22 mouse cellular contexts compared by ENCODE assay signal in genomic region chr7:49360597-49360996, GRCm38 (mm10).
DNase-seq lines count a peak whose midpoint lies in the region; TF ChIP-seq lines count a peak whose summit lies in the region.
"Had no signal": no experiment of that assay in that cellular context is flagged by ENCODE, and none has a peak within 500 bp of the region (broad histone marks: within the 10 kb centered on the region; RNA-seq: fewer than 3 reads in every experiment).

No protein-coding gene starts in this region.

- no peak for DNase-seq in gastrocnemius, adult 2 months
- no peak for DNase-seq in gastrocnemius, postnatal 14 days
- peak; percentile 47 for DNase-seq in left cerebral cortex, adult 11 months (ENCODE audit: low spot score)
- no peak for DNase-seq in left cerebral cortex, postnatal 36 days (ENCODE audit: low spot score in 2 of 2)
- peak; percentile 75 for DNase-seq in right cerebral cortex, adult 18-20 months
- no peak for DNase-seq in right cerebral cortex, postnatal 14 days
- peak; percentile 79 for DNase-seq in telencephalon, adult 2 months (ENCODE audit: low read depth, low spot score)
- DNase-seq in liver: no peak
- DNase-seq: adrenal gland, postnatal 25 days; B cell, adult 2 months; cerebellum, adult 11-12 months; cerebellum, postnatal 14 days; embryo, embryonic 11 days; kidney, postnatal 4 days; liver, postnatal 0 days; lung, postnatal 10 days; thymus, postnatal 14 days had no signal

- intact Hi-C loops in gastrocnemius, adult 2 months (cut with DNase I): no loop called here
- intact Hi-C loops in gastrocnemius, postnatal 14 days (cut with DNase I; ENCODE audit: low total_unique reads): no loop called here
- intact Hi-C loops in left cerebral cortex, postnatal 36 days (cut with DNase I): no loop called here

- peak overlapping the region; percentile 6; the same call in 1 of the 2 replicates for H3K27ac ChIP-seq in gastrocnemius, adult 2 months
- H3K27ac ChIP-seq: heart, embryonic 10.5 days; hindbrain, embryonic 15.5 days; kidney, embryonic 15.5 days; midbrain, embryonic 15.5 days had no signal

- TF ChIP-seq CTCF in gastrocnemius, adult 2 months (IDR thresholded peaks at IDR 0.05): no peak

- no peak overlapping the region for H3K4me3 ChIP-seq in gastrocnemius, adult 2 months
- H3K4me3 ChIP-seq: heart, embryonic 10.5 days; hindbrain, embryonic 15.5 days; kidney, embryonic 15.5 days; midbrain, embryonic 15.5 days; myocyte had no signal

Comparison
In these comparisons a context has a peak if more than half of its experiments do, and no peak if none do; other contexts are left out.
1. DNase-seq: peak in left cerebral cortex, adult 11 months (single experiment), right cerebral cortex, adult 18-20 months (single experiment) and telencephalon, adult 2 months (single experiment); none in gastrocnemius, adult 2 months (single experiment), gastrocnemius, postnatal 14 days (single experiment), left cerebral cortex, postnatal 36 days (0 of 2), right cerebral cortex, postnatal 14 days (single experiment) and liver (single experiment).